20 mouse cellular contexts compared by ENCODE assay signal in the genomic region with DNA sequence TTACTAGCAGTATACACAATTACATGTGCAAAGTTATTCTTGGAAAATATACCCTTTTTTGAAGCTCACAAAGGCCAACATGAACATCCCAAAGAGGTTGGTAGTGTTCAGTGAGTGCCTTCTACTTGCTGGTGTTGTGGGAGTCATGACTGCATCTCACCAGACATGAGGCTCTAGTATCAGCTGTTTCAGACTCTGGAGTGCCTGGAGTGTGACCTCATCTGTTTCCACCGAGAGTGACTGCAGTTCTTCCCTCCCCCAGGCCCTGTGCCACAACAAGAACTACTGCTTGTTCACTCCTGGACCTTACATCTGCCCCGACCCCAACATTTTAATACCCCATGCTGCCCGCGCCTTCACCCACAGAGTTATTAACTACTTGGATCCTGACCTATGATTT.
"Had no signal": no experiment of that assay in that cellular context is flagged by ENCODE, and none has a peak within 500 bp of the region (broad histone marks: within the 10 kb centered on the region; RNA-seq: fewer than 3 reads in every experiment).

No protein-coding gene starts in this region.

- DNase-seq: kidney, postnatal 25 days; left cerebral cortex, postnatal 4 days; liver, postnatal 0 days; lung, embryonic 14.5 days; right cerebral cortex, adult 18-20 months; right cerebral cortex, postnatal 14 days; right cerebral cortex, postnatal 4 days; thymus, adult 2 months; thymus, postnatal 14 days; thymus, postnatal 4 days had no signal

- H3K4me3 ChIP-seq: kidney, embryonic 15.5 days; limb, embryonic 12.5 days; limb, embryonic 15.5 days; midbrain, embryonic 12.5 days; midbrain, embryonic 15.5 days; neural tube, embryonic 12.5 days; neural tube, embryonic 15.5 days had no signal

- H3K27ac ChIP-seq: kidney, embryonic 15.5 days; limb, embryonic 12.5 days; limb, embryonic 15.5 days; liver, embryonic 14.5 days; macrophage; midbrain, embryonic 12.5 days; midbrain, embryonic 15.5 days; neural tube, embryonic 12.5 days; neural tube, embryonic 15.5 days; stomach, postnatal 0 days had no signal
